Mouse (Mus musculus): ENCODE measurements at regions not wholly inside any gene's neighbourhood (a gene's known extent, or its start where the extent isn't known, plus 50 kb on each side); places are given as distances from the start of the nearest gene placed in this dataset.
A peak's percentile ranks its signal among the peaks of the same experiment; 100 is the strongest.

DNA sequence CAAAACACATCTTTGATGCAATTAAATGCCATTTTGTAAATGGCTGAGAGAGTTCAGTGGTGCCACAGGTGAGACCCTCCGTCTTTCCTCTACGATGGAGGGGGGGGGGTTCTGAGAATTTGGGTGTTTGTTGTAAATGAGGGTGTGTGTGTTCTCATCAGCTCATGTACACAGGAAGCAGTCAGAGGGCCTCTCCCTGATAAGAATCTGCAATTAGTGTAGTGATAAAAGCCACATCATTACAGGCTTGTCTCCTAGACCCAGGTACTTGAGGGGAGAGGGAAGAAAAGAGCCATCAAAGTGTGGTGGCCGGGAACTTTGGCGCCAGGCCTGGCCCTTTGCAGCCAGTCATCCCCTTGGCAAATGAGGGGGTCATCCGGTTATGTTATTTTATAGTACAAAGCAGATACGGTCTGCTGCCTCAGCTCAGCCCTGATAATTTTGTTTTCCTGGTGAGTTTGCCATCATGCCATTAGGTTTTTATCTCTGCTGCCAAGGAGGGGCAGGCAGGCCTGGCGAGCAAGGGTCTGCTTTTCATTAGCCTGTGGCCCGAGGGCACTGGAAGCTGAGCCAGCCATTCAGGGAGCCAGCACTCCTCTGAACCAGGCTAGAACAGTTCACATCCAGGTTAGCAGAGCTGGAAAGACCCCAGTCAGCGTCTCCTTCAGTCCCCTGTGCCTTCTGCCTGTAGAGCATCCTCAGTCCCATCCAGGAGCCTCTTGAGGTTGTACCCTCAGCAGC is 59.7 kb downstream of the H2al1j start:
- intact Hi-C loops (cut with DNase I) = no loop called here
- DNase-seq (ENCODE audit: low spot score in 2 of 2) = no peak

- intact Hi-C loops (cut with DNase I) = no loop called here
Measured at GRCm38 (mm10) chrX:11388860-11389259, 61.2 kb downstream of the H2al1j start.

GRCm38 (mm10) chrX:11400406-11400805 is 72.8 kb downstream of the H2al1j start:
- DNase-seq (ENCODE audit: low spot score in 2 of 2) = no peak
- intact Hi-C loops (cut with DNase I) = no loop called here

More at GRCm38 (mm10) chrX:11388860-11389259, 61.2 kb downstream of the H2al1j start:
- no peak for DNase-seq (ENCODE audit: low spot score in 2 of 2)

DNA sequence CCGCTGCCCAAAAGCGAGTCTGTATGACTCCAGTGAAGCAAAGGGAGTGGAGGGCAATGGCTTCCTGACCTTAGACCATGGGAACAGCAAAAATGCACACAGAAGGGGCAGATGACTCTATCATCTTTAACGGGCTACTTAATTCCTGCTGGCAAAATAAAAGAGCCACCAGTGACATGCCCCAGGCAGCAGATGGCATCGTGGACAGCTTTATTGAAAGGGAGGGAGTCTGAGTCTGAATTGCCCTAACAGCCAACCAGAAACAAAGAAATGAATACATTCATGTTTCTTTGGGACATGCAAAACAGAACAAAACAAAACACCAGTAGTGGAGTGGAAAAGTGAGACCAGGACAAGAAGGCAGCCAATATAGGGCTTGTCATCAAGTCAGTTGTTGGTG is 76.7 kb downstream of the H2al1j start:
- no peak for DNase-seq (ENCODE audit: low spot score in 2 of 2)
- intact Hi-C loops (cut with DNase I) = no loop called here

GRCm38 (mm10) chrX:11412316-11412826 is 84.7 kb downstream of the H2al1j start:
- intact Hi-C loops (cut with DNase I) = no loop called here

GRCm38 (mm10) chrX:11415662-11416061 is 88.0 kb downstream of the H2al1j start:
- intact Hi-C loops (cut with DNase I) = no loop called here
- no peak for DNase-seq (ENCODE audit: low spot score in 2 of 2)

More at GRCm38 (mm10) chrX:11412316-11412826, 84.7 kb downstream of the H2al1j start:
- DNase-seq (ENCODE audit: low spot score in 2 of 2) = no peak

DNA sequence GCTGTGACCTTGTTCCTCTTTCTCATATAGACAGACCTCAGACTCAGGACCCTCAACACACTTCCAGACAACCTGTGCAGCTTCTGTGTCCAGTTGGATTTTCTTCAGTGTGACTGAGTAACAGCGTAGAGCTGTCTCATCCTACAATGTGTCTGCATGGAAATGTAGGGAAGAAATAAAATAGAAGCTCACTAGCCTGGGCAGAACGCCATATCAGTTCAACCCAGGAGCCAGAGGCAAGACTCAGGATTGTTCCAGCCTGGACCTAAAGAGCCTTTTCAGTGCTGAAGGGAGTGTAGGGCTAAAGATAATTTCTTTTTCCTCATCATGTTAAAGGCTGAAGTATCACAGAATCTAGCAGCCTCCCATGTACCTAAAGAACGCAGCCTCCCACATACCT is 88.9 kb downstream of the H2al1j start:
- intact Hi-C loops (cut with DNase I) = no loop called here

GRCm38 (mm10) chrX:11417861-11418260 is 90.2 kb downstream of the H2al1j start:
- intact Hi-C loops (cut with DNase I) = no loop called here
- DNase-seq (ENCODE audit: low spot score in 2 of 2) = no peak

More for the DNA sequence above, 88.9 kb downstream of the H2al1j start:
- no peak for DNase-seq (ENCODE audit: low spot score in 2 of 2)

DNA sequence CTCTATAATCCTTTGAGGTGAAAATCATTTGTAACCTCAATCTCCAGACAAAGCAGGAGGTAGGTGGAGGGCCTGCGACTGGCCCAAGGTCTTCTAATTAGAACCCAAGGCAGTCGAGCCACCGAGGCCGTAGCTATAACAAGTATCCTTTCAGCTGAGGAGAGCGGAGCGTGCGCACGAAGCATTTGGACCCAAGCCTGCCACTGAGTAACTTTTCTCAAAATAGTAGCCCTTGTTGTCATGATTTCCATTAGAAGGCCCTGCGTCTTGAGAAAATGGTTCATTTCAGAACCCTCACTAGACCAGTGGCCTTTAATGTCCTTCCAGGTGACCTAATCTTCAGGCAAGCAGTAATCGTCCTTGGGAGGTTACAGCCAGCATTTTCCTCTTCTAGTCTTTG is 90.6 kb downstream of the H2al1j start:
- DNase-seq (ENCODE audit: low spot score in 2 of 2) = no peak
- intact Hi-C loops (cut with DNase I) = no loop called here

GRCm38 (mm10) chrX:11419162-11419631 is 91.6 kb downstream of the H2al1j start:
- intact Hi-C loops (cut with DNase I) = no loop called here
- no peak for DNase-seq (ENCODE audit: low spot score in 2 of 2)

DNA sequence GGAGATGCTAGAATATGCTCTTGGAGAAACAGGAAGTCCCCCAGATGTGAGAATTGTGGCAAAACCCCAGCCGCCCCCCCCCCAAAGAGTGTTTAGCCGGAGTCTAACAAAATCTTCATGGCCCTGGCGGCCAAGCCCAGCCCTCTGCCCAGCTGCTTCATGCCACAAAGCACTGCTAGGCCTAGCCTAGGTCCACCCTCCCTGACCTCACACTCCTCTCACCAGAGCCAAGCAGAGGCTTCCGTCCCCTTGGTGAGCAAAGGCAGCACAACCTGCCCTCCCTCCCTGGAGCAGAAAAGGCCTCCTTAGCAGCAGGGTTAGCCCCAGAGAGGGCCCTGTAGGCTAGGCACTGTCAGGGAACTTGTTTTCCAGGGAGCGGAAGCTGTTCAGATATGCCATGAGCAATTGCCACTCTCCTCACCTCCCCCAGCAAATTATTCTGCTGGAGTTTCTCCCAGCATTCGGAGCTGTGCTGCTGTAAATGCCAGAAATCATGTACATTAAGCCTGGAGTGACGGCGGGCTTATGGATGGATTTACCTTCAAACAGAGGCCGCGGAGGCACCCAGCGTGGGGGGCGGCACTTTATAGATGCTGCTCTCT is 104.9 kb downstream of the H2al1j start:
- peak in 1 of 2 experiments; percentile 10 for DNase-seq (ENCODE audit: low spot score in 2 of 2)

GRCm38 (mm10) chrX:11435338-11435737 is 107.7 kb downstream of the H2al1j start:
- intact Hi-C loops (cut with DNase I) = no loop called here
- no peak for DNase-seq (ENCODE audit: low spot score in 2 of 2)

More for the DNA sequence above, 104.9 kb downstream of the H2al1j start:
- intact Hi-C loops (cut with DNase I) = no loop called here

GRCm38 (mm10) chrX:11437151-11437944 is 109.7 kb downstream of the H2al1j start:
- DNase-seq (ENCODE audit: low spot score in 2 of 2) = no peak
- intact Hi-C loops (cut with DNase I) = no loop called here

DNA sequence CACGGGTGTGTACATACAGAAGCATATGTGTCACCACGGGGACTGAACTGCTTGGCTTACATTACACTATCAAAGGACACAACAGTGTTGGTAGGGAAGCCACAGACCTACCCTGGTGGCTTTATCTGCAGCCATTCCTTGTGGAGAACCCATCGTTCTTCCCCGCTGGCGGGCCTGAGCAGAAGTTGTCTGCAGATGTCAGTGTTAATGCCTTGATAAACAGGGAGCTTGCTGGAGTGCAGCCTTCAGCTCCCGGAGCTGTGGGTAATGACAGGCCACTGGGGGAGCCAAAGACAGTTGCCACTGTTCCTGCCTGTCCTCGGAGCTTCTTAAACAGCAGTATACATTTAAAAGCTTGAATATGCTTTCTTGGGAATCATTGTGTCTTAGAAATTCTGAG is 115.9 kb downstream of the H2al1j start:
- no peak for DNase-seq (ENCODE audit: low spot score in 2 of 2)
- intact Hi-C loops (cut with DNase I) = no loop called here

DNA sequence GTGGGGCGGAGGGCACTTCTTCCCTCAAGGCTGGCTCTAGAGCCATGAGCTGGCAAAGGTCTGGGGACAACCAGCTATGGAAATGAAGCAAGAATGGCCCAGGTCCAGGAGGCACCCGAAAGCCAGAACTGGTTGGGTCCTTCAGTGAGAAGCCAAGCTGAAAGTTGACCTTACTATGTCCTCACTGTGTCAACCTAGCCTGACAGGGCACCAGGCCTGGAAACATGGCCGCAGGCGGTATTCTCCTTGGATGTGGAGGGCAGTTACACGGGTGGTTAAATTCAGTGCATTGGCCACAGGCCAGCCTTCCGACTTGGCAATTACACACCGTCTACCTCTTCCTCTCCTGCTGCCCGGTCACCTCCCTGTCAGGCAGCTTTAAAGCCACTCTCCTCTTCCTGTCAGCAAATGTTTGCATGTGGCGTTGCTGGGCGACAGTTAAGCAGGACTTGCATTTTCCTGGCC is 116.7 kb downstream of the H2al1j start:
- no peak for DNase-seq (ENCODE audit: low spot score in 2 of 2)
- intact Hi-C loops (cut with DNase I) = no loop called here

DNA sequence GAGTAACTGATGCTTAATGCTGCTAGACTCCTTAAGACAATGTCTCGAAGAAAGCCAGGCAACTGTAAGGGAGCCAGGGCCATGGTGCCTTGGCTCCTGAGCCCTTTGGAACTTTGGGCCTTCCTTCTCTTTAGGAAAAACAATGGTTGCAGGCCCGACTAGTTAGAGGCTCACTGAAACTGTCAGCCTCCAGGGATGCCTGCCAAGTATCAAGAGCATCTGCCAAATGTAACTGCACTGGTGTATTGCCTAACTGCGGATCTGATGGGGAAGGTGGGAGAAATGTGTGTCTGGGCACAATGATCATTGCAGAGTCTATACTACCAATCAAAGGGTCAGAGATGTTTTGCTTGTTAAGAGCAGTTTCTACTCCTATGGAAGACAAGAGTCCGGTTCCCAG is 121.1 kb downstream of the H2al1j start:
- intact Hi-C loops (cut with DNase I) = no loop called here
- no peak for DNase-seq (ENCODE audit: low spot score in 2 of 2)

GRCm38 (mm10) chrX:11458521-11458920 is 130.9 kb downstream of the H2al1j start:
- intact Hi-C loops (cut with DNase I) = no loop called here
- DNase-seq (ENCODE audit: low spot score in 2 of 2) = no peak

DNA sequence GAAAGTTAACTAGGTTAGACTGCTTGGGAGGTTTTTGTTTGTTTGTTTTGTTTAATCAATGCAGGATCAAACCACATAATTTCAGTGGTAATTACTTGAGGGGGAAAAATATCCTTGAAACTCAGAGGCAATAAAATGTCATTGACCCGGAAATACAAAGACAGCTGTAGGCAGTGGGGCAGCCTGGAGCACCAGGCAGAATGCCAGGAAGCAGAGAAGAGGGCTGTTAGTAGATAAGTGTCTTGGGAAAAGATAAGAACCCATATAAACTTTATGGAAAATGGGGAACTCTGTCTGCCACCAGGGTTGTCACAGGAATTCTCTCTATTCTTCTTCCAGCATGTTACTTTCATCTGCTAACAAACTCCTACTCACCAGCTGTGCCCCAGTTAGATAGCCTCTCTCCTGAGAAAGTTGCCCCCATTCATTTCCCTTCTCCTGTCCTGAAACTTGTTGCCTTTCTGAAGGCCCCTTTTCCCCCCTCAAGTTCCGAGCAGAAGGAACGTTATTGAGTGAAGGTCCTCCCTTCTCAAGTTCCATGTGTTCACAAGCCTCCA is 136.4 kb downstream of the H2al1j start:
- intact Hi-C loops (cut with DNase I) = no loop called here
- DNase-seq (ENCODE audit: low spot score in 2 of 2) = no peak

DNA sequence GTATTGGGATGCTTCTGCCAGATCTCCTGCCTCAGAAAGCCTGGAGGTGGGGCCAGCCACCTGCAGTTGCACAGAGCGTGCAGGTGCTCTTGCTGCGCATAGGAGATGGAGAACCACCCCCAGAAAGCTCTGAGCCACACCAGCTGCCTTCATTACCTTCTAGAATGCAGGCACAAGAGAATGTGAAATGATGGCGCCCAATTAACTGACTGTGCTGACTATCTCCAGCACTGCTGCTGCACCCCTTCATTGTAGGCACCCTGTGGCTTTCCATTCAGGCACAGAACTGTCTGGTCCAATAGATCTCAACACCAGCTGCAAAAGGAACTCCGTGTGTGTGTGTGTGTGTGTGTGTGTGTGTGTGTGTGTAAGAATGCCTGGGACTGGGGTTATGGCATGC is 138.6 kb downstream of the H2al1j start:
- intact Hi-C loops (cut with DNase I) = no loop called here
- DNase-seq (ENCODE audit: low spot score in 2 of 2) = no peak

All from left cerebral cortex, postnatal 36 days (tissue).